In the genomic region with DNA sequence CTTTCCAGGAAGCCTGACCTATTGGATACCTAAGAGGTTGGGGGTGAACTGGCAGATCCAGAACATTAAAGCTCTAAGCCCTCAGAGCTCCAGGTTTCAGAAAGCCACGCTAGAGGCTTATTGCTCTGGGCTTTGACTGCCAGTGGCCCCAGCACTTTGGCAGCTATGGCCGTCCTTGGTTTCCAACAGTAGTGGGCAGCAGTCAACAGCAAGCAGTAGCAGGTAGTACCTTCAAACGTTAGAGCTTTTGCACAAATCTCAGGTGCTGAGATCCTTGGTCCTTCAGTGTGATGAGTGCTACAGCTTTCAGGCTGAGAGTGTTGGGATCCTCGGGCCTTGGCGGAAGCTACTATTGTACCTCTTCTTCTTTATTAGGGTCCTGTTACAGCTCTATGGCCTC, we compare ENCODE assay signal across 10 mouse cellular contexts.
"Had no signal": no experiment of that assay in that cellular context is flagged by ENCODE, and none has a peak within 500 bp of the region (broad histone marks: within the 10 kb centered on the region; RNA-seq: fewer than 3 reads in every experiment).

No protein-coding gene starts in this region.

- H3K36me3 ChIP-seq: kidney, embryonic 15.5 days; limb, embryonic 12.5 days; midbrain, embryonic 15.5 days; neural tube, embryonic 12.5 days had no signal

- H3K9me3 ChIP-seq: kidney, embryonic 15.5 days; limb, embryonic 12.5 days; midbrain, embryonic 15.5 days; neural tube, embryonic 12.5 days had no signal

- H3K9ac ChIP-seq: kidney, embryonic 15.5 days; limb, embryonic 12.5 days; liver, embryonic 14.5 days; midbrain, embryonic 15.5 days; neural tube, embryonic 12.5 days had no signal

- H3K27ac ChIP-seq: kidney, embryonic 15.5 days; limb, embryonic 12.5 days; liver, embryonic 14.5 days; midbrain, embryonic 15.5 days; neural tube, embryonic 12.5 days had no signal

- H3K4me2 ChIP-seq: kidney, embryonic 15.5 days; limb, embryonic 12.5 days; midbrain, embryonic 15.5 days; neural tube, embryonic 12.5 days had no signal

- DNase-seq: kidney, postnatal 36 days; lung, adult 2 months; lung, postnatal 14 days; thymus, adult 18-20 months; thymus, postnatal 14 days had no signal

- ATAC-seq: midbrain, embryonic 15.5 days had no signal

- H3K27me3 ChIP-seq: kidney, embryonic 15.5 days; limb, embryonic 12.5 days; midbrain, embryonic 15.5 days; neural tube, embryonic 12.5 days had no signal

- H3K4me3 ChIP-seq: kidney, embryonic 15.5 days; limb, embryonic 12.5 days; midbrain, embryonic 15.5 days; neural tube, embryonic 12.5 days had no signal
